Mouse (Mus musculus) lung, postnatal 0 days (tissue): ENCODE results near the gene Sipa1l3.
A peak's percentile ranks its signal among the peaks of the same experiment; 100 is the strongest.

ENCODE experiments used
- CTCF ChIP-seq: IDR thresholded peaks from 2 replicates; pipeline ENCODE4 v1.5.1; 2016; ENCODE audit warnings: antibody characterized with exemption, mild to moderate bottlenecking
- EP300 ChIP-seq: IDR thresholded peaks from 2 replicates; pipeline ENCODE4 v1.6.1; 2016; ENCODE audit warnings: antibody characterized with exemption, mild to moderate bottlenecking, control low read depth

DNA sequence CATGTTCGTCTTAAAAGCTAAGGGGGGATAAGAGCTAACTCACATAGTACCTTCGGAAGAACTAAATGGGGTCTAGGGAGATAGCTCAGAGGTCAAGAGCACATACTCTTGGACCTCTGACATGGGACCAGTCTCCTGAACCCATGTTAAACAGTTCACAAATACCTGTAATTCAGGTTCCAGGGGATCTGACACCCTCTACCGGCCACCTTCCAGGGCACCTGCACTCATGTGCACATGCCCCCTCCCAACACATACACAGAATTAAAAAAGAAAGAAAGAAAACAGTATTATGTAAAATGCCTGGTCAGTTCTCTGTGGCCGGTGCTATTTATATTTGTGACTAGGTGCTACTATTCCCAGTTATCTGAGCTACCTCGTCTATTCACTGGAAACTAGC is 2.9 kb upstream of the Sipa1l3 start:
- TF ChIP-seq CTCF (peak; percentile 54), EP300 (no peak)
